Mouse (Mus musculus): ENCODE results near the gene Snx6. TPM values are rescaled to one million over a fixed set of nuclear protein-coding genes. Genes with fewer than 3 reads are reported as not detected.
"Not testable (repeated sequence)": the region's sequence is repeated elsewhere in the genome, so short reads cannot be mapped to it uniquely, and the experiment has no call there.

Snx6 gene
- polyA plus RNA-seq, 1 experiment from 2014 or later: 161 TPM

DNA sequence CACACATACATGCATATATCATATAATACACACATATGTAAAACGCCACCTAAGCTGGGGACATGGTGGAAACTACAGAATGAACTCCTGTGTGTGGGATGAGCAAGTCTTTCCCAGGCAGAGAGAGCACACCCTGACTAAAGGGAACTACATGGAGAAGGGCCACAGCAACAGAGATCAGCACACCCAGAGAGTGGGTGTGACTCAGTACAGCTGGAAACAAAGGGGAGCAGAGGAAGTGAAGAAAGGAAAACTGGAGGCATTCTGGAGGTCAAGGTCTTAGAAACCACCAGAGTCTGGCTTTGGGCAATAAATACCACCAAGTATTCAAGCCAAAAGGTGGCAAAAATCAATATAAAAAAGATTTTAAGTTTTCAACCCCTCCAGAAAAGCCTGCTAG lies 34.8 kb downstream of the Snx6 start:
- ATAC-seq (ENCODE audit: low FRiP score) (no peak), DNase-seq (ENCODE audit: low spot score) (no peak)
- Histone ChIP-seq H3K27me3 (ENCODE audit: control insufficient read depth, insufficient read depth, low read length) (no peaks in the 10 kb centered on the region), H3K4me3 (replicated peaks; ENCODE audit: low read length) (no peak overlapping the region), H3K4me1 (replicated peaks; ENCODE audit: control insufficient read depth, insufficient read depth, low read length) (no peaks in the 10 kb centered on the region), H3K4me2 (replicated peaks) (no peak overlapping the region), H3K9me3 (ENCODE audit: control insufficient read depth, low read length) (no peaks in the 10 kb centered on the region), H3K27ac (no peak overlapping the region), H3K36me3 (replicated peaks; ENCODE audit: control insufficient read depth, insufficient read depth) (peaks cover 92% of the 10 kb centered on the region), H3K9ac (no peak overlapping the region)
- WGBS: 93% methylated on average over 1 of the region's 1 CpGs

DNA sequence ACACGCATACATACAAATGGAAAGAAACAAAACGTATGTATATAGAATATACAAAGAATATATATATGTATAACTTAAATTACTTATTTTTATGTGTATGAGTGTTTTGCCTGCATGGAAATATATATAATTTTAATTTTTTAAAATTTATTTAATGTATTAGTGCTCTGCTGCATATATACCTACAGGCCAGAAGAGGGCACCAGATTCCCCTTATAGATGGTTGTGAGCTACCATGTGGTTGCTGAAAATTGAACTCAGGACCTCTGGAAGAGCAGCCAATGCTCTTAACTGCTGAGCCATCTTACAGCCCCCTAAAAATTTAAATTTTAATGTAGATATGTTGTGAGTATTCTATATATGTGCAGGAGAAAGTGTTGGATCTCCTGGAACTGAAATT lies 36.7 kb downstream of the Snx6 start:
- H3K9ac ChIP-seq: no peak overlapping the region
- H3K27ac ChIP-seq: no peak overlapping the region
- H3K4me1 ChIP-seq (replicated peaks; ENCODE audit: control insufficient read depth, insufficient read depth, low read length): no peaks in the 10 kb centered on the region
- H3K4me2 ChIP-seq (replicated peaks): no peak overlapping the region
- WGBS: 99% methylated on average over 2 of the region's 2 CpGs
- ATAC-seq (ENCODE audit: low FRiP score): no peak
- DNase-seq (ENCODE audit: low spot score): no peak
- peaks cover 87% of the 10 kb centered on the region for H3K36me3 ChIP-seq (replicated peaks; ENCODE audit: control insufficient read depth, insufficient read depth)
- no peak overlapping the region for H3K4me3 ChIP-seq (replicated peaks; ENCODE audit: low read length)
- no peaks in the 10 kb centered on the region for H3K27me3 ChIP-seq (ENCODE audit: control insufficient read depth, insufficient read depth, low read length)
- H3K9me3 ChIP-seq (ENCODE audit: control insufficient read depth, low read length): no peaks in the 10 kb centered on the region

- Histone ChIP-seq H3K4me3 (replicated peaks; ENCODE audit: low read length) (no peak overlapping the region), H3K9ac (no peak overlapping the region), H3K27ac (no peak overlapping the region), H3K36me3 (replicated peaks; ENCODE audit: control insufficient read depth, insufficient read depth) (peaks cover 70% of the 10 kb centered on the region), H3K4me2 (replicated peaks) (no peak overlapping the region), H3K4me1 (replicated peaks; ENCODE audit: control insufficient read depth, insufficient read depth, low read length) (no peaks in the 10 kb centered on the region), H3K27me3 (ENCODE audit: control insufficient read depth, insufficient read depth, low read length) (no peaks in the 10 kb centered on the region), H3K9me3 (ENCODE audit: control insufficient read depth, low read length) (no peaks in the 10 kb centered on the region)
- DNase-seq (ENCODE audit: low spot score): no peak
- WGBS: 95% methylated on average over 8 of the region's 8 CpGs
- no peak for ATAC-seq (ENCODE audit: low FRiP score)
Measured at GRCm38 (mm10) chr12:54748647-54749046, 46.9 kb downstream of the Snx6 start.

DNA sequence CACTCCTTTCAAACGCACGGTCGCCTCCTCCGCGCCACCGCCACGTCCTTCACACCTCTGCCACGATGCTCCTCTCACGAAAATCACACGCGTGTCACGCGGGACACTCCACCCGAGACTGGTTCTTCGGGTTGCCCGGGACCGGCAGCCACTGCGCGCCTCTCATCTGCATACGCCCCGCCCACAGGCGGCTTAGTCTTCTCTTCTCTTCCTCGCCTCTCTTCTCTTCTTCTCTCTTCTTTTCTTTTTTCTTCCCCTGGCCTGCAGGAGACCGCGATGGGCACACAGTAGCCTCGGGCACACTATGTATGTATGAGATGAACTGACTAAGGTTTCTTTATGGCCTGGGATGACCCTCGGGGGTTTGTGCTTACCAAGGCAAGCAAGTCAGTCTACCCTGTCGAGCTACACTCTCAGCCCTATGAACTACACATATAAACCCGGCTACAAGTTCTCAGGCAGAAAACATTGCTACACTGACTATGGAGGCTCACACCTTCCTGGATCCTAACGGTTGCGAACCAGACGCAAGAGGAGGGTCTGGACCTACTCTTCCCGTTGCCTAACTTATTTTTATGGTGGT lies 56.8 kb downstream of the Snx6 start:
- H3K9me3 ChIP-seq (ENCODE audit: control insufficient read depth, low read length); H3K9ac ChIP-seq; H3K4me1 ChIP-seq (replicated peaks; ENCODE audit: control insufficient read depth, insufficient read depth, low read length); H3K27ac ChIP-seq; H3K4me3 ChIP-seq (replicated peaks; ENCODE audit: low read length); H3K36me3 ChIP-seq (replicated peaks; ENCODE audit: control insufficient read depth, insufficient read depth); DNase-seq (ENCODE audit: low spot score); H3K27me3 ChIP-seq (ENCODE audit: control insufficient read depth, insufficient read depth, low read length): not testable (repeated sequence)
- 0% methylated on average over 5 of the region's 33 CpGs for WGBS
- H3K4me2 ChIP-seq (replicated peaks): peak overlapping the region; percentile 37
- ATAC-seq (ENCODE audit: low FRiP score): peak; percentile 72

GRCm38 (mm10) chr12:54737891-54738660 lies 57.4 kb downstream of the Snx6 start:
- not testable (repeated sequence) for H3K27me3 ChIP-seq (ENCODE audit: control insufficient read depth, insufficient read depth, low read length); H3K9me3 ChIP-seq (ENCODE audit: control insufficient read depth, low read length); H3K9ac ChIP-seq; H3K4me2 ChIP-seq (replicated peaks); H3K36me3 ChIP-seq (replicated peaks; ENCODE audit: control insufficient read depth, insufficient read depth); H3K4me1 ChIP-seq (replicated peaks; ENCODE audit: control insufficient read depth, insufficient read depth, low read length); H3K4me3 ChIP-seq (replicated peaks; ENCODE audit: low read length); H3K27ac ChIP-seq; DNase-seq (ENCODE audit: low spot score)
- no CpG with 5 or more reads among the region's 21 CpGs for WGBS
- peak; percentile 85 for ATAC-seq (ENCODE audit: low FRiP score)

DNA sequence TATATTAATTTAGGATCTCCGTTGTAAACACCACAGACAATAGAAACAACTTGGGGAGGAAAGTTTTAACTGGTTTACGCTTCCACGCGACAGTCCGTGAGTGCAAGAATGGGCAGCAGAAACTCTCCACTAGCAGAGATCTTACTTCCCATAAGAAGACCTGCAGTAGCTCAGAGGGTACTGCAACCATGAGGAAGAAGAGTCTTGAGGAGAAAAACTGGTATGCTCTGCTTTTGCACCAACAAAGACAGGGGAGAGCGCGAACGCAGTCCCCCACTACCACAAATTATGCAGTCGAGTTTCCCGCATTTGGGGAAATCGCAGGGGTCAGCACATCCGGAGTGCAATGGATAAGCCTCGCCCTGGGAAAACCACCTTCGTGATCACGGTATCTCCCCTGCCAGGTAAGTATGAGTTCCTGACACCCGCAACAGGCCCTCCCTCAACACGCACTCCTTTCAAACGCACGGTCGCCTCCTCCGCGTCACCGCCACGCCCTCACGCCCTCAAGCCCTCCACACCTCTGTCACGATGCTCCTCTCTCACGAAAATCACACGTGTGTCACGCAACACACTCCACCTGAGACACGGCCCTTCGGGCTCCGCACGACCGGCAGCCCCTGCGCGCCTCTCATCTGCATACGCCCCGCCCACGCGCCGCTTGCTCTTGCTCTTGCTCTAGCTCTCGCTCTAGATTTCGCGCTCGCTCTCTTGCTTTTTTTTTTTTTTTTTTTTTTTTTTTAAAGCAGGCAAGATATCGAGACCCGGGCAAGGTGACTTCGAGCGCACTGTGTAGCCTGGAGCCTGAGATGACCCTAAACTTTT lies 61.0 kb downstream of the Snx6 start:
- 0% methylated on average over 4 of the region's 49 CpGs for WGBS
- H3K9ac ChIP-seq; H3K4me3 ChIP-seq (replicated peaks; ENCODE audit: low read length); H3K9me3 ChIP-seq (ENCODE audit: control insufficient read depth, low read length); DNase-seq (ENCODE audit: low spot score); H3K36me3 ChIP-seq (replicated peaks; ENCODE audit: control insufficient read depth, insufficient read depth); H3K4me1 ChIP-seq (replicated peaks; ENCODE audit: control insufficient read depth, insufficient read depth, low read length); H3K27me3 ChIP-seq (ENCODE audit: control insufficient read depth, insufficient read depth, low read length); H3K27ac ChIP-seq: not testable (repeated sequence)
- peak overlapping the region; percentile 32; the same call in 1 of the 2 replicates for H3K4me2 ChIP-seq (replicated peaks)
- ATAC-seq (ENCODE audit: low FRiP score): peak; percentile 68

DNA sequence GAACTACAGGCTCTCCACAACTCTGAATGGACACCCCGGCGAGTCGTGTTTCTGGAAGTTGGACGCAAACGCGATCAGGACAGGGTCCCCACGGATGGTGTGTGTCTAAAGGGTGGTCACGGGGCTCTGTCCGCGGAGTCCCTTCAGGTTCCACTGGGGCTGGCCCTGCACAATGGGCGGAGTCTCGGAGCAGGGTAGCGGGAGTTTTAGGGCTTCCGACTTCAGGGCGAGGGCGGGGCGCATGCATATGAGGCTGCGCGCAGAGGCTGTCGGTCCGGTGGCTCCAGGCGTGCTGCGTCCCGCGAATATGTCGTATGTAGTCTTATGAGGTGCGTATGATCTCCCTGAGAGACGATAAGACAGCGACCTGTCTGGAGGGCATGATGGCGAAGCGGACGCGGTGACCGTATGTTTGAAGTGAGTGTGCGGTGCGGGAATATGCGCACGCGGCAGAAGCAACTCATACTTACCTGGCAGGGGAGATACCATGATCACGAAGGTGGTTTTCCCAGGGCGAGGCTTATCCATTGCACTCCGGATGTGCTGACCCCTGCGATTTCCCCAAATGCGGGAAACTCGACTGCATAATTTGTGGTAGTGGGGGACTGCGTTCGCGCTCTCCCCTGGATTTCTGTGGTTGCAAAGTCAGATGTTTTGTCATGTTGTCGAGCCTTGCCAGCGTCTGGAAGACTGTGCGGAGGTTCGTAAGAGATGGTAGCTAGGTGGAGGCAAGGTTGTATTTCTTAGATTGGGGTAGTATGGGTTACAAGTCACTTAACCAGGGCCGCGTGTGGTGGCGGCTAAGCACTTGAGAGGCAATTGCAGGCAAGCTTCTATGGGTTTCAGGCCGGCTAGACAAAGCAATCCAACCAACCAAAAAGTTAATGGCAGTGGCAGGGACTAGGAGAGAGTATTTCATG lies 66.1 kb downstream of the Snx6 start:
- no CpG with 5 or more reads among the region's 56 CpGs for WGBS
- not testable (repeated sequence) for H3K4me3 ChIP-seq (replicated peaks; ENCODE audit: low read length); H3K27me3 ChIP-seq (ENCODE audit: control insufficient read depth, insufficient read depth, low read length); H3K4me2 ChIP-seq (replicated peaks); H3K4me1 ChIP-seq (replicated peaks; ENCODE audit: control insufficient read depth, insufficient read depth, low read length); H3K36me3 ChIP-seq (replicated peaks; ENCODE audit: control insufficient read depth, insufficient read depth); DNase-seq (ENCODE audit: low spot score); H3K9me3 ChIP-seq (ENCODE audit: control insufficient read depth, low read length); H3K27ac ChIP-seq; H3K9ac ChIP-seq
- peak; percentile 92 for ATAC-seq (ENCODE audit: low FRiP score)

GRCm38 (mm10) chr12:54718871-54719786 lies 76.4 kb downstream of the Snx6 start:
- H3K4me1 ChIP-seq (replicated peaks; ENCODE audit: control insufficient read depth, insufficient read depth, low read length); H3K4me2 ChIP-seq (replicated peaks); H3K36me3 ChIP-seq (replicated peaks; ENCODE audit: control insufficient read depth, insufficient read depth); H3K27me3 ChIP-seq (ENCODE audit: control insufficient read depth, insufficient read depth, low read length); H3K4me3 ChIP-seq (replicated peaks; ENCODE audit: low read length); H3K9ac ChIP-seq; H3K9me3 ChIP-seq (ENCODE audit: control insufficient read depth, low read length); H3K27ac ChIP-seq; DNase-seq (ENCODE audit: low spot score): not testable (repeated sequence)
- peak; percentile 93 for ATAC-seq (ENCODE audit: low FRiP score)
- WGBS: no CpG with 5 or more reads among the region's 56 CpGs
